Mouse (Mus musculus) liver, embryonic 15.5 days (tissue): ENCODE results near the gene Gm49340. TPM values are rescaled to one million over a fixed set of nuclear protein-coding genes. Genes with fewer than 3 reads are reported as not detected.
A peak's percentile ranks its signal among the peaks of the same experiment; 100 is the strongest.

ENCODE experiments used
- ATAC-seq: fragments of 200-750 bp; cut with Nextera tagmentation; 2 replicates; pipeline ENCODE4 v1.8.0; 2017; ENCODE audit warnings: moderate number of reproducible peaks, mild to moderate bottlenecking, moderate library complexity; ENCODE audit not compliant: insufficient read depth
- H3K27ac ChIP-seq: fragments of 300-500 bp; sonication (generic); replicated peaks from 2 replicates; pipeline ENCODE4 v1.5.1; 2015; ENCODE audit warnings: mild to moderate bottlenecking, inconsistent platforms
- H3K27me3 ChIP-seq: fragments of 300-500 bp; sonication (generic); 2 replicates; pipeline ENCODE4 v1.6.1; 2015; ENCODE audit warnings: mild to moderate bottlenecking, inconsistent platforms
- H3K36me3 ChIP-seq: fragments of 300-500 bp; sonication (generic); replicated peaks from 2 replicates; pipeline ENCODE4 v1.6.1; 2015; ENCODE audit warnings: moderate library complexity, mild to moderate bottlenecking, inconsistent platforms
- H3K4me1 ChIP-seq: fragments of 300-500 bp; sonication (generic); replicated peaks from 2 replicates; pipeline ENCODE4 v1.6.1; 2015; ENCODE audit warnings: inconsistent platforms
- H3K4me2 ChIP-seq: fragments of 300-500 bp; sonication (generic); 2 replicates; pipeline ENCODE4 v1.6.1; 2015; ENCODE audit warnings: moderate library complexity, mild to moderate bottlenecking, inconsistent platforms
- H3K4me3 ChIP-seq: fragments of 300-500 bp; sonication (generic); replicated peaks from 2 replicates; pipeline ENCODE4 v1.5.1; 2015; ENCODE audit warnings: mild to moderate bottlenecking, inconsistent platforms
- H3K9ac ChIP-seq: fragments of 300-500 bp; sonication (generic); 2 replicates; pipeline ENCODE4 v1.6.1; 2015; ENCODE audit warnings: moderate library complexity, mild to moderate bottlenecking, inconsistent platforms
- H3K9me3 ChIP-seq: fragments of 300-500 bp; sonication (generic); replicated peaks from 2 replicates; pipeline ENCODE4 v1.6.1; 2016; ENCODE audit warnings: inconsistent platforms
- WGBS: fragments of 180-500 bp; shearing (Covaris S2); methylation state at CpG from one replicate; pipeline ENCODE4 v1.1.7; 2015; ENCODE audit warnings: mixed read lengths; ENCODE audit not compliant: insufficient replicate concordance; 5-methylcytosine and 5-hydroxymethylcytosine counted together
- polyA plus RNA-seq: library from polyadenylated mRNA; unstranded; fragments of >200 nt; fragmentation: Nextera tagmentation; extraction: Ambion mirVana; gene quantifications from 2 replicates; pipeline ENCODE4 v1.2.1, GENCODE M21; 2015

Gm49340 gene
- polyA plus RNA-seq, 1 experiment from 2014 or later: 0.13 TPM

GRCm38 (mm10) chr11:73323906-73324830, 5.4 kb upstream of the Gm49340 start:
- H3K9ac ChIP-seq: no peak overlapping the region
- no peak overlapping the region for H3K27ac ChIP-seq
- 48% methylated on average over 9 of the region's 9 CpGs for WGBS
- ATAC-seq: no peak
- H3K27me3 ChIP-seq: no peaks in the 10 kb centered on the region
- H3K4me1 ChIP-seq: no peaks in the 10 kb centered on the region
- peak overlapping the region; percentile 2; the same call in 1 of the 2 replicates for H3K4me2 ChIP-seq
- 0 out of 2 replicates have a peak overlapping the region, but pooled peaks have one; percentile 9 for H3K4me3 ChIP-seq
- no peaks in the 10 kb centered on the region for H3K9me3 ChIP-seq
- no peaks in the 10 kb centered on the region for H3K36me3 ChIP-seq

DNA sequence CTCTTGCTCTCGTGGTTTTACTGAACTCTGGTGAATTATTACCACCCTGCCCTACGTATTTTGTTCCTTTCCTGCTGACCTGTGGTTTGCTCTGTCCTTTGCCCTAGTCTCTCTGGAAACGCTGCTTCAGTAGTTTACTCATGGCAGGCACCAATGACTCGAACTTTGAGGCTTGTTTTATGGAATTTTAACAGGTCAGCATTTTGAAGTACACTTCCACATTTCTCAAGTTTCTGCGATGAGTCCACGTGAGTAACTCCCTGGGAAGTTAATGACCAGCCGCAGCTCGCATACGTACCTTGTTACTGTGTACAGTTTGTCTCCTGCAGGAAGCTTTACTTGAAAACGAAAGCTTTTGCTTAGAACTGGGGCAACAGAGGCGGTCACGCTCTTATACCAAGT, 3.1 kb upstream of the Gm49340 start:
- H3K9ac ChIP-seq: no peak overlapping the region
- H3K36me3 ChIP-seq: no peaks in the 10 kb centered on the region
- ATAC-seq: peak; percentile 79
- H3K27ac ChIP-seq: peak overlapping the region; percentile 68
- no peaks in the 10 kb centered on the region for H3K4me1 ChIP-seq
- peak overlapping the region; percentile 4; the same call in 1 of the 2 replicates for H3K4me2 ChIP-seq
- H3K9me3 ChIP-seq: no peaks in the 10 kb centered on the region
- H3K4me3 ChIP-seq: peak overlapping the region; percentile 33
- H3K27me3 ChIP-seq: no peaks in the 10 kb centered on the region
- 27% methylated on average over 12 of the region's 12 CpGs for WGBS

- peak overlapping the region; percentile 68; the same call in 1 of the 2 replicates for H3K27ac ChIP-seq
- peak overlapping the region; percentile 6; the same call in 1 of the 2 replicates for H3K4me2 ChIP-seq
- H3K9ac ChIP-seq: no peak overlapping the region
Measured at GRCm38 (mm10) chr11:73327361-73327760, 2.2 kb upstream of the Gm49340 start.

GRCm38 (mm10) chr11:73333357-73333756, 3.8 kb downstream of the Gm49340 start:
- Histone ChIP-seq H3K4me1 (no peaks in the 10 kb centered on the region), H3K27me3 (no peaks in the 10 kb centered on the region), H3K27ac (no peak overlapping the region), H3K9ac (no peak overlapping the region), H3K36me3 (no peaks in the 10 kb centered on the region), H3K4me3 (no peak overlapping the region), H3K9me3 (no peaks in the 10 kb centered on the region), H3K4me2 (no peak overlapping the region)
- ATAC-seq: no peak
- 58% methylated on average over 2 of the region's 2 CpGs for WGBS

More at GRCm38 (mm10) chr11:73327361-73327760, 2.2 kb upstream of the Gm49340 start:
- no peaks in the 10 kb centered on the region for H3K36me3 ChIP-seq
- H3K9me3 ChIP-seq: no peaks in the 10 kb centered on the region
- H3K27me3 ChIP-seq: no peaks in the 10 kb centered on the region
- WGBS: 61% methylated on average over 4 of the region's 4 CpGs
- H3K4me3 ChIP-seq: no peak overlapping the region
- no peak for ATAC-seq
- H3K4me1 ChIP-seq: no peaks in the 10 kb centered on the region

- H3K4me2 ChIP-seq: no peak overlapping the region
- no peak for ATAC-seq
- H3K9me3 ChIP-seq: no peaks in the 10 kb centered on the region
- no peak overlapping the region for H3K4me3 ChIP-seq
- no peaks in the 10 kb centered on the region for H3K36me3 ChIP-seq
- WGBS: 44% methylated on average over 4 of the region's 4 CpGs
- no peak overlapping the region for H3K27ac ChIP-seq
- no peak overlapping the region for H3K9ac ChIP-seq
- H3K4me1 ChIP-seq: no peaks in the 10 kb centered on the region
- no peaks in the 10 kb centered on the region for H3K27me3 ChIP-seq
Measured at GRCm38 (mm10) chr11:73336919-73337318, 7.4 kb downstream of the Gm49340 start.

DNA sequence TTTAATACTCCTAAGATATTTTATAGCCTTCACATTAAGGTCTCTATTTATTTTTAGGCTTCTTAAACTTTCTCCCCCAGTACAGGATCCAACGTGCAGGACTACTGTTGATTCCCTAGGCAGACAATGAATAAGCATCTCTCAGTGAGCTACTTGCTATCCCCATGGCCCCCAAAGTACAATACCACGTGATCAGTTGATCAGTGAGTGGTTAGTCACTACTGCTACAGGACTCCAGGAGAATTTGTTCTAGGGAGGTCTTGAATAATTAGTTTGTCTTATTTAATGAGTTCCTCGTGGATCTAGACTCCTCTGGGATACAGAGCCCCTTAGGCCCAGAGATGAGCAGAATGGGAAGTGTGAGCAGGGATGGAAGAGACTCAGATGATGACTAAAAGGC, 20.9 kb downstream of the Gm49340 start, which contains the start of gene Olfr20:
Gene Olfr20, plus strand, starts transcription at position 301 of the 400 bp plus-strand sequence.
- no peak for ATAC-seq
- no peaks in the 10 kb centered on the region for H3K36me3 ChIP-seq

DNA sequence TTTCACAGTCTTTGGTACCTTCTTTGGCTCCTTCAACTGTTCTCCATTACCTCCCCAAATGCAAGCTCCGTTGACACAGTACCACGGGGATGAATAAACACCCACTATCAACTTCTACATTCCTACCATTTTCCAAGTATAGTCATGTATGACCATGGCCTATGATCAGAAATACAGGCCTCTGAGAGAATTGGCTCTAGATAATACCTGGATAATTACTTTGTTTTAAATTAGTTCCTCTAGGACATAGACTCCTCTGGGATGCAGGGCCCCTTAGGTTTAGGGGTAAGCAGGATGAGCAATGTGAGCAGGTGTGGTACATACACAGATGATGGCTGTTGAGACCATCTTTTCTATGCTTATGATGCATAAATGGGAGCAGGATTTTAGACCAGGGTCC, 41.4 kb downstream of the Gm49340 start, which contains the start of gene Olfr376:
Gene Olfr376, plus strand, starts transcription at position 301 of the 400 bp plus-strand sequence.
- H3K9ac ChIP-seq: no peak within 1 kb of the TSS
- no peak within 1 kb of the TSS for H3K4me3 ChIP-seq
- 74% methylated on average over 2 of the region's 2 CpGs for WGBS
- no peak within 1 kb of the TSS for H3K27ac ChIP-seq
- no peaks in the 10 kb centered on the region for H3K9me3 ChIP-seq
- ATAC-seq: no peak
- no peak within 1 kb of the TSS for H3K4me2 ChIP-seq
- H3K4me1 ChIP-seq: no peaks in the 10 kb centered on the region
- no peaks in the 10 kb centered on the region for H3K27me3 ChIP-seq
- H3K36me3 ChIP-seq: no peaks in the 10 kb centered on the region

More for the DNA sequence above, 20.9 kb downstream of the Gm49340 start, which contains the start of gene Olfr20:
- Histone ChIP-seq H3K4me2 (no peak within 1 kb of the TSS), H3K27ac (no peak within 1 kb of the TSS), H3K9me3 (no peaks in the 10 kb centered on the region), H3K4me3 (no peak within 1 kb of the TSS), H3K27me3 (no peaks in the 10 kb centered on the region), H3K9ac (no peak within 1 kb of the TSS), H3K4me1 (no peaks in the 10 kb centered on the region)
- WGBS: 36% methylated on average over 3 of the region's 3 CpGs

DNA sequence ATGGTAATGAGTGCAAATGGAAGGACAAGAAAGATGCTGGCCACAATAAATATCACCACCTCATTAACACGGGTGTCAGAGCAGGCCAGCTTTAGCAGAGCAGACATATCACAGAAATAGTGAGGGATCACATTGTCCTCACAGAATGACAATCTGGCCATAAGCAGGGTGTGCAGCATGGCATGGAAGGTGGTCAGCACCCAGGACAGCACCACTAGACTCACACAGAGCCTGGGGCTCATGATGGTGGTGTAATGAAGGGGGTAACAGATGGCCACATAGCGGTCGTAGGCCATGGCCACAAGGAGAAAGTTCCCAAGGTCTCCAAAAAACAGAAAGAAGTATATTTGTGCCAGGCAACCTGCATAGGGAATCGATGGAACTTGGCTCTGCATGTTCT, 65.8 kb downstream of the Gm49340 start:
- WGBS: 42% methylated on average over 4 of the region's 4 CpGs
- no peaks in the 10 kb centered on the region for H3K27me3 ChIP-seq
- no peak for ATAC-seq
- H3K9ac ChIP-seq: no peak overlapping the region
- H3K27ac ChIP-seq: no peak overlapping the region
- no peaks in the 10 kb centered on the region for H3K36me3 ChIP-seq
- H3K9me3 ChIP-seq: no peaks in the 10 kb centered on the region
- no peaks in the 10 kb centered on the region for H3K4me1 ChIP-seq
- no peak overlapping the region for H3K4me3 ChIP-seq
- no peak overlapping the region for H3K4me2 ChIP-seq

DNA sequence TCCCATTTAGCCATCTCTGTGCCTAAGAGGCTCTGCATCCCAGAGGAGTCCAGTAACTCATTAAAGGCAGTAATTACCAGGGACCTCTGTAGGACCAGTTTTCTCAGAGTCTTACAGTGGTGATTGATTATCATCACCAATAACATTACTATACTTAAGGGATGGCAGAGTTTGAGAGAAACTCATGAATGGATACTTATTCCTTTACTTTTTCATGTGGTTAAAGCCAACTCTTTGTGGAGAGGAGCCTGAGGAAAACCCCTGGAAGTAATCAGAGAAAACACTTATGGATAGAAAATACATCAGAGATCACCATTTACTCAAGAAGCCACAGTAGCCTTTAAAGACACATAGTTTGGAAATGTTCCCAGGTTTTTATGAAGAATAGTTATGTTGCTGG, 70.0 kb downstream of the Gm49340 start, which contains the start of gene Olfr1:
Gene Olfr1, minus strand, starts transcription at position 101 of the 400 bp plus-strand sequence.
- no peak for ATAC-seq

More for the DNA sequence above, 70.0 kb downstream of the Gm49340 start, which contains the start of gene Olfr1:
- no peaks in the 10 kb centered on the region for H3K4me1 ChIP-seq
- H3K27ac ChIP-seq: no peak within 1 kb of the TSS
- no peaks in the 10 kb centered on the region for H3K9me3 ChIP-seq
- no peak within 1 kb of the TSS for H3K4me3 ChIP-seq
- H3K9ac ChIP-seq: no peak within 1 kb of the TSS
- H3K4me2 ChIP-seq: no peak within 1 kb of the TSS
- H3K36me3 ChIP-seq: no peaks in the 10 kb centered on the region
- no peaks in the 10 kb centered on the region for H3K27me3 ChIP-seq
